Mouse (Mus musculus): Measurements from ENCODE around the gene Akap7.

GRCm38 (mm10) chr10:25321198-25321597 is 13.5 kb upstream of the Akap7 start:
- TF ChIP-seq CTCF (IDR thresholded peaks at IDR 0.05; ENCODE audit: low read depth) (no peak), EP300 (IDR thresholded peaks at IDR 0.05; ENCODE audit: low read depth) (no peak)

Measured in heart, postnatal 0 days (tissue).